Mouse (Mus musculus): ENCODE data around the gene Taok2.
"Not testable (repeated sequence)": the region's sequence is repeated elsewhere in the genome, so short reads cannot be mapped to it uniquely, and the experiment has no call there.

Taok2 gene

DNA sequence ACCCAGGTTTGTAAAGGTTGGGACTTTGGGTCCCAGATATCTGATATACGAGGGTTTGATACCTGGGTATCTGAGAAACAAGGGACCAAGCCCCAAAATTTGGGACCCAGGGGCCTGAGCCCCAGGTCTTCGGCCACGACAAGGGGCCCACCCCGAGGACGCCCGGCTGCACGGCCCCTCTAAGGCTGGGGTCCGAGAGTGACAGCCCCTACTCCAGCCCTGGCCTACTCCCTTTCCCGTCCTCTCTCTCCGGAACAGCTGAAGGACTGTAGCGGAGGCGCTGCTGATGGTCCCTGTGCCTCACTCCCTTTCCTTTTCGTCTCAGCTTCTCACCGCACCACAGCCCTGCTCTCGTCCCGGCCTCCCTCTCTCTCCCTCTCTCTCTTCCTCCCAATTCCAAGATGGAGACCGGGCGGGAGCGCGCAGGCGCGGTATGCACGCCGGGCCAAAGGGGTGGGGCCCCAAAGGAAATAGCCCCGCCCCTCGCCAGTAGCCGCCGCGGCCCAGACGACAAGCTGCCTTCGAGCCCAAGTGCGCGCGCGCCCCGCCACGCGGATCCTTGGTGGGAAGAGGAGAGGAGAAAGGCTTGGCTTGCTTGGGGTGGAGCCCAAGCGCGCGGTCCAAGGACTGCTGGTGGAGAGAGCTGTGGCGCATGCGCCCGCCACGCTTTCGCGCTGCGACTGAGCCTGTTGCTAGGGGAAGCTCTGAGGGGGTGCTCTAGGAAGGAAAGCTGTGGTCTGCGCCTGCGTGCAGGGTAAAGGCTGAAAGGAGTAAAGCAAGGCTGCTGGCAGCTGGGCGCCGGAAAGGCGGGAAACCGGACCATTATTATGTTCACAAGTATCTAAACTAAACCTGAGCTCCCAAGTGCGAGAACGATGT is at the start of gene Taok2:
Gene Taok2, minus strand, starts transcription at position 418 of the 879 bp plus-strand sequence.
- peak; percentile 99 for DNase-seq

- no peak for DNase-seq
These were observed 48.1 kb upstream of the Taok2 start for GRCm38 (mm10) chr7:126932652-126933051.

GRCm38 (mm10) chr7:126929046-126929445 is 44.5 kb upstream of the Taok2 start:
- DNase-seq, result no peak

DNA sequence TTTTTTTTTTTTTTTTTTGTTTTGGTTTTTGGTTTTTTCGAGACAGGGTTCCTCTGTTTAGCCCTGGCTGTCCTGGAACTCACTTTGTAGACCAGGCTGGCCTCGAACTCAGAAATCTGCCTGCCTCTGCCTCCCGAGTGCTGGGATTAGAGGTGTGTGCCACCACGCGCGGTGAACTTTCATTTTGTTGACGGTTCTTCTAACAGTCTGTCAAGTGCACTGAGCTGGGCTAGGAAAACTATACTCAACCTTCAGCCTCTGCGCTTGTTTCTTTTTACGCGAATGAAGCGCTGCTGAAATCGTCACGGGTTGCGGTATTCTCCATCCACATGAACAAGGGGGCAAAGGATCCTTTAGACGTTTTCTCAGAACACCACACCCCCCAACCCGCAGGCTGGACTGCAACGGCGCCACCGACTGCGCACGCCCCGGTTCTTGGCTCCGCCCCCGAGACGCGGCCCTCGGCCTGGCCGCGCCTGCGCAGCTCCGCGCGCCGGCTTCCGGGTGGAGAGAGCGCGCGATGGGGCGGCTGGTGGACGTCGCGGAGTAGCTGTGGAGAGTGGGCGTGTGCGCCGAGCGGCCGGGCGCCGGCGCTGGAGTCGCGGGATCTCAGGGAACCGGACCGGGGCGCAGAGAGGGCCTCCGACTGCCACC is 44.0 kb upstream of the Taok2 start, which contains the start of gene Kctd13:
Gene Kctd13, plus strand, starts transcription at position 496 of the 654 bp plus-strand sequence.
- DNase-seq, result peak; percentile 95

- DNase-seq, result no peak
These were observed 41.8 kb upstream of the Taok2 start for GRCm38 (mm10) chr7:126926299-126926698.

GRCm38 (mm10) chr7:126923999-126924398 is 39.5 kb upstream of the Taok2 start:
- no peak for DNase-seq

GRCm38 (mm10) chr7:126922624-126923060 is 38.1 kb upstream of the Taok2 start, which contains the start of gene Tmem219:
Tmem219 (minus strand) TSS chr7:126922917.
- DNase-seq, result no peak

DNA sequence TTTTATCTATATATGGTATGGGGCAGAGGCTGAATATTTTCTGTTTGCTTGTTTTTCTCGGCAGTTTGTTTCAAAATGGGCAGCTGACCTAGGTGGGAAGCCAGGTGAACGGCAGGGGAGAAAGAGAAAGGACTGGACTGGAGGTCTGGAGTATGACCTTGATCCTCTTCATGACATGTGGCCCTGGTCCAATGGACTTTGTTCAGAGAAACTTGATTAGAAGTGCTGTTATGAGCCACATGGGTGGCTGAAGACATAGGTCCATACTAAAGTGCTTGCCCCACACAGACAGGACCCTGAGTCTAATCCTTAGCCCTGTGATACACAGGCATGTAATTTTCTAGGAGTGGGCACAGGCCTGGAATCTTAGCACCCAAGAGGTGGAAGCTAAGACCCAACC is 37.1 kb upstream of the Taok2 start:
- no peak for DNase-seq

- DNase-seq, result no peak
These were observed 35.5 kb upstream of the Taok2 start for GRCm38 (mm10) chr7:126919973-126920372.

- DNase-seq, result not testable (repeated sequence)
These were observed 33.9 kb upstream of the Taok2 start for GRCm38 (mm10) chr7:126918356-126918755.

DNA sequence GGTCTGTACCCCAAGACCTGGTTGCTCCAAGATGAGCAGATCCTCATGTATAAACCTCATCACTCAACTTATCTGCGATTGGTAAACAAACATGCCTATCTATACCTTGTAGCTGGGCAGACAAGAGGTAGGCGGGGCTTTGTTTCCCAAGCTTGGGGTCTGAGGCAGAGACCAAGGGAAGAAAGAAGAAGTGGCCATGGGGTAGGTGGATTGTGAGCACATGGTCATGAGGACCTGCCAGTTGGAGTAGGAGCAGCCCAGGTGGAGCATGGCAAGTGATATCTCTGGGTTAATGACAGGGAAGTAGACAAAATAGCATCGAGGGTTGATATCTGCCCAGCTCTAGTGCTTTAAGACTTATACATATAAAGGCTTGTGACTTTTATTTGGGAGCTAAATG is 30.3 kb upstream of the Taok2 start:
- DNase-seq, result no peak

DNA sequence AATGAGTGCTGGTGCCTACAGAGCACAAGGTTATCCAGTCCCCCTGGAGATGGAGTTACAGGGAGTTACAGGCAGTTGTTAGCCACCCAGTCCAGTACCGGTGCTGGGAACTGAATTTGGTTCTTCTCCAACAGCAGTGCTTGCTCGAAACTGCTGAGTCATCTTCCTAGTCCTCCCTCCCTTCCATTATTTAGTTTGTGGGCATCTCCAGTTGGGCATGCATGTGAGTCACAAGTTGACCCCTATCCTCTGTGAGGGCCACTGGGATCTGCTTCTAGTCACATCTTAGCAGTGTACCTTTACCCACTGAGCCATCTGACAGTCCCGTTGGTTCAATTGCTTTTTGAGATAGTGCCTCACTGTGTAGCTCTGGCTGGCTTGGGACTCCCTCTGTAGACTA is 21.1 kb upstream of the Taok2 start:
- no peak for DNase-seq

DNA sequence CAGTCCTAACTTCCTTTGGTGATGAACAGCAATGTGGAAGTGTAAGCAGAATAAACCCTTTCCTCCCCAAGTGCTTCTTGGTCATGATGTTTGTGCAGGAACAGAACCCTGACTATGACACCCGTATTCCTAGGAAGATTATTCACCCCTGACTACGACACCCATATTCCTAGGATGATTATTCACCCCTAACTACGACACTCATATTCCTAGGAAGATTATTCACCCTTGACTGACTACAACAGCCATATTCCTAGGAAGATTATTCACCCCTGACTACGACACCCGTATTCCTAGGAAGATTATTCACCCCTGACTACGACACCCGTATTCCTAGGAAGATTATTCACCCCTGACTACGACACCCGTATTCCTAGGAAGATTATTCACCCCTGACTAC is 15.3 kb upstream of the Taok2 start:
- DNase-seq, result not testable (repeated sequence)

DNA sequence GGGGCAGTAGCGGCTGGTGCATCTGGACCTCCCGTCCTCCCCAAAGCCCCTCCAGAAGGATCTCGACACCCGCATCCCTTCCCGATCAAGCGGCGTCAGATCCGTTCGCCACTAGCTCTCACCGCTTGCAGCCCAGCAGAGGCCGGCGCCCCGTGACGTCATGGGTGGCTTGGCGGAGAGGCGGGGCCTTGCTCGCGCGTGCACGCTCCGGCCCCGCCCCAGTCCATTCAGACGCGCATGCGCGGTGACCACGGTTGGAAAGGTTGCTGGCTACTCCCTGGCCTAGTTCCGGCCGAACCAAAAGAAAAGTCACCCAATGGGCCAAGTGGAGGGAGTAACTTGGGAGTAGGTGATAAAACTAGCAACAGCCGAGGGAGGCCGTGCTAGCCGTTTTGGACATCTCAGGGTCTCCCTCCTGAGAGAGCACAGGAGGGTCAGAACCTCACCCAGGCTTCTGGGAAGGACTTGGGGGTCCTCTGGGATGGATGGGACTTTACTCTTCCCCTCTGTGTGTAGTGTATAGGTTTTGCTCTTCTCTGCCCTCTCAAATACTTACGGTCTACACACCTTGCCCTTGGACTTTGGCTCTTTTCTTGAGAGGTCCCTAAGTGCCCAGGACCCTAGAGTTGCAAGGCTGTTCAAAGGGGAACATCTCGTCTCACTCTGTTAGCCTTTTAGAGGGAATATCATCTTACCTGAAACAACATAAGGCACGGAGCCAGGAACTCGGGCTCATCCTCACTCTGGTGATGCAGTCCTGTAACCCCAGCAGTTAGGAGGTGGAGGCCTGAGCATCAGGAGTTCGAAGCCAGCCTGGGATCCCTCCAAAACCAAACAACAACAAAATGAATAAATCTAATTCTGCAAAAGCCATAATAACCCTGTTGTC is 13.8 kb upstream of the Taok2 start:
- peak; percentile 93 for DNase-seq

- peak; percentile 19 for DNase-seq
These were observed 13.0 kb upstream of the Taok2 start for GRCm38 (mm10) chr7:126897390-126898101.

DNA sequence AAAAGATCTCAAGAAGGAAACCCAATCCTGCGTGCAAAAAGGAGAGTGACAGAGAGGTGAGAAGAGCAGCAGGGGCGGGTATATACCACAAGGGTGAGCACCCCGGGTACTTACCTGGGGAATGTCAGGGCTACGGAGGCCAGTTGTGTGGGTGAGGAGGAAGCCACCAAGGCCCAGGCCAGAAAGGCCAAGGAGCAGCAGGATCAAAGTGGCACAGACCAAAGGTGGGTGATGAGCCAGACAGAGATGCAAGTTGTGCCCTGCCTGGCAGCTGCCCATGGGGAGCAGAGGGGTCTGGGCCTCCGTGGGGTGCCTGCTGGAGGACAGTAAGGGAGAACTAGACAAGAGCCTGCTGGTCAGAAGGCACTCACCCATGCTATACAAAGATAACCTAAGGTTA is 12.4 kb upstream of the Taok2 start:
- no peak for DNase-seq

DNA sequence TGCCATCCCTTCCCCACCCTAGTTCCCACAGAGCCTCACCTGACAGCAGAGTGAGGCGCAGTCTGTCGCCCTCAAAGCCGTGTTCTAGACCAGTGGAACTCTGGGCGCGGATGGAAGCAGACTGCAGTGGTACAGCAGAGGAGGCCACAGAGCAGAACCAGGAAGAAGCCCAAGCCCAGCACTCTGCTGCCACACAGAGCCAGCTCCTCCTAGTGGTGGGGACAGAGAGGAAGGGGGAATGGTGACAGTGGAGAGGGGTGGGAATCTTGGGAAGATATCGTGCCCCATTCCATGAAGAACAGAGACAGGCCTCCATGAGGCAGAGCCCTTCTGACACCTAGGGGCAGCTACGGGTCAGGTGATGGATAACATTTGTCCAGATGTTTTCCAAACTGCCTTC is 4.3 kb upstream of the Taok2 start:
- no peak for DNase-seq

DNA sequence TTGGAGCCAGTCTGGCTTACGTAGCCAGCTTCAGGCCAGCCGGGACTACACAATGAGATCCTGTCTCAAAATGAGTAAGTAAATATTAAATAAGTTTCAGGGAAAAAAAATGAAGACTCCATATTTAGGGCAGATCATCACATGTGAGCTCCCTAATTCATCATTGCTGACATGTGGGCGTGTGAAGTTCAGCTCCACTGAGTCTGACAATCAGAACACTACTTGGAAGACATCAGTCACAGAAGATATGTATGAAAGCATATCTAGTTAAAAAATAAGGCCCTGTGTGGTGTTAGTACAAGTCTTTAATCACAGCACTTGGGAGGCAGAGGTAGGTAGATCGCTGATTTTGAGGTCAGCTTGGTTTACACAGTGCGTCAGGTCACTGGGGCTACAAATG is 2.8 kb upstream of the Taok2 start:
- DNase-seq, result no peak

GRCm38 (mm10) chr7:126883731-126884181 is 747 bp downstream of the Taok2 start:
- DNase-seq, result no peak

- no peak for DNase-seq
These were observed 3.5 kb downstream of the Taok2 start for GRCm38 (mm10) chr7:126881040-126881439.

- no peak for DNase-seq
These were observed 7.3 kb downstream of the Taok2 start for GRCm38 (mm10) chr7:126877239-126877638.

DNA sequence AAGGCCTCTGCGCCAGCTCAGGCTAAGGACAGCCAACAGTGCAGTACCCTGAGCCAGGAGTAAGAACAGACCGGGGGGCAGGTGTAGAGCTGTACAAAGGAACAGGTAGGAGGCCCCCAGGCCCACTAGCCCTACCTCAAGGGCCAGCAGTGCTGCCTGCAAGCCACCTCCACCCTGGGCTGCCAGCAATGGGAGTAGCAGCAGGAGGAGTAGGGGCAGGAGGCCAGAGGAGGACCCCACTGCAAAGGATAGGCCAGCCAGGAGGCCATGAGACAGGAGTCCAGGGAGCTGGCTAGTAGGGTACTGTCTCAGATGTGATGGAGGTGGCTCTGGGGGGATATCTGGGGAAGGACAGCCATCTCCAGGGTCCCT is 14.0 kb downstream of the Taok2 start:
- no peak for DNase-seq
